Comparison of ENCODE assay signal across 11 mouse cellular contexts in the genomic region with DNA sequence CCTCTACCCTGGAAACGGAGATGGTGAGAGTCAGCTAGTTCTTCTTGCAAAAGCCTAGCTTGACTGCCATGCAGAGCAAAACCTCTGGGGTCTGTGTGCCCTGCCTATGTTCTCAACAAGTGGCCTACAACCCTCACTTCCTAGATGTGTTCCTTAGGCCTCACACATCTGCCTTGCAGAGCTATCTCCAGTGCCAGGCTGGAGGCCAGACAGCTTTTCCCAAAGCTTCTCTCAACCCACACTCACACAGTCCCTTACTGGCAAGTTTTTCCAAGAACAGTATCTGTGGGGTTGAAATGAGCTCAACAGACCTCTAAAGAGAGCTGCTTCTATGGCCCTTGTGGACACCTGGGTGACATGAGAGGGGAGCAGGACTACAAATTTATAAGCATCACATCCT. TPM values are rescaled to one million over a fixed set of nuclear protein-coding genes. Genes with fewer than 3 reads are reported as not detected.
DNase-seq lines count a peak whose midpoint lies in the region; ATAC-seq lines count a peak whose summit lies in the region.
"Not testable (repeated sequence)": the region's sequence is repeated elsewhere in the genome, so short reads cannot be mapped to it uniquely, and the experiment has no call there.
"Had no signal": no experiment of that assay in that cellular context is flagged by ENCODE, and none has a peak within 500 bp of the region (broad histone marks: within the 10 kb centered on the region; RNA-seq: fewer than 3 reads in every experiment).

No protein-coding gene starts in this region.

- peak; percentile 65; the same call in 1 of the 2 replicates for ATAC-seq in frontal cortex, adult (ENCODE audit: low TSS enrichment)
- 0 out of 2 replicates have a peak, but pooled peaks have one; percentile 20 for ATAC-seq in intestine, embryonic 15.5 days
- ATAC-seq in intestine, embryonic 16.5 days = 0 out of 2 replicates have a peak, but pooled peaks have one; percentile 33

- H3K9ac ChIP-seq in intestine, embryonic 15.5 days; intestine, embryonic 16.5 days (ENCODE audit: low read depth, low read length): not testable (repeated sequence)

- H3K4me3 ChIP-seq in intestine, embryonic 15.5 days (replicated peaks); intestine, embryonic 16.5 days (ENCODE audit: low read length): not testable (repeated sequence)

- 63% methylated on average over 1 of the region's 1 CpGs for WGBS in intestine, embryonic 15.5 days
- 79% methylated on average over 1 of the region's 1 CpGs for WGBS in intestine, embryonic 16.5 days

- H3K27me3 ChIP-seq in intestine, embryonic 15.5 days (replicated peaks); intestine, embryonic 16.5 days (replicated peaks; ENCODE audit: control insufficient read depth, insufficient read depth, low read length): not testable (repeated sequence)

- not testable (repeated sequence) for H3K4me2 ChIP-seq in intestine, embryonic 15.5 days (replicated peaks); intestine, embryonic 16.5 days (ENCODE audit: low read depth, low read length)

- not testable (repeated sequence) for H3K27ac ChIP-seq in intestine, embryonic 15.5 days; intestine, embryonic 16.5 days (ENCODE audit: low read length)

- DNase-seq in heart, adult 11 months = peak; percentile 63

- not testable (repeated sequence) for H3K9me3 ChIP-seq in intestine, embryonic 15.5 days; intestine, embryonic 16.5 days (ENCODE audit: control insufficient read depth, low read length)

- not testable (repeated sequence) for H3K4me1 ChIP-seq in intestine, embryonic 15.5 days (replicated peaks); intestine, embryonic 16.5 days (ENCODE audit: control insufficient read depth, insufficient read depth, low read length)

- H3K36me3 ChIP-seq in intestine, embryonic 15.5 days; intestine, embryonic 16.5 days (ENCODE audit: control insufficient read depth, insufficient read depth, low read length): not testable (repeated sequence)

RNA-seq across cellular contexts. Expression of a gene that starts 3.4 kb away (rescaled TPM):
- not detected in 2 replicates for polyA plus RNA-seq in intestine, embryonic 15.5 days (2015; fragmentation: Nextera tagmentation; extraction: Ambion mirVana)
- not detected in 2 replicates for polyA plus RNA-seq in intestine, embryonic 16.5 days (2015; fragmentation: Nextera tagmentation; extraction: Ambion mirVana)
- polyA plus RNA-seq: activated CD4-positive, CD25-positive, alpha-beta regulatory T cell, adult 4 months; adrenal gland, adult 2 months; brain, embryonic 14.5 days; C2C12; CD4-positive, CD25-positive, alpha-beta regulatory T cell, adult 4 months; G1E; Patski had no signal

RNA-seq across cellular contexts. Expression of a gene that starts 51.9 kb away (rescaled TPM):
- not detected in 2 replicates for polyA plus RNA-seq in intestine, embryonic 15.5 days (2015; fragmentation: Nextera tagmentation; extraction: Ambion mirVana)
- polyA plus RNA-seq in intestine, embryonic 16.5 days (2015; fragmentation: Nextera tagmentation; extraction: Ambion mirVana) = not detected in 2 replicates
- polyA plus RNA-seq: activated CD4-positive, CD25-positive, alpha-beta regulatory T cell, adult 4 months; adrenal gland, adult 2 months; brain, embryonic 14.5 days; C2C12; CD4-positive, CD25-positive, alpha-beta regulatory T cell, adult 4 months; G1E; Patski had no signal
